Mouse (Mus musculus): ENCODE results near the gene Per1. TPM values are rescaled to one million over a fixed set of nuclear protein-coding genes. Genes with fewer than 3 reads are reported as not detected.
"Not testable (repeated sequence)": the region's sequence is repeated elsewhere in the genome, so short reads cannot be mapped to it uniquely, and the experiment has no call there.

Gene Per1
- polyA plus RNA-seq, 1 experiment from 2014 or later, result 9.0 TPM

- H3K9ac ChIP-seq; H3K27me3 ChIP-seq (replicated peaks); H3K9me3 ChIP-seq; ATAC-seq (ENCODE audit: extremely low read depth, insufficient number of reproducible peaks, low FRiP score, low TSS enrichment): not testable (repeated sequence)
- H3K27ac ChIP-seq (replicated peaks), result peak overlapping the region; percentile 94
- H3K36me3 ChIP-seq, result peaks cover 34% of the 10 kb centered on the region
- peaks cover 82% of the 10 kb centered on the region for H3K4me1 ChIP-seq
- 80% methylated on average over 7 of the region's 7 CpGs for WGBS
- peak overlapping the region; percentile 68 for H3K4me2 ChIP-seq
- peak overlapping the region; percentile 39; the same call in 1 of the 2 replicates for H3K4me3 ChIP-seq
Measured at GRCm38 (mm10) chr11:69093856-69094255, 1.2 kb upstream of the Per1 start.

GRCm38 (mm10) chr11:69095511-69096231 lies 654 bp downstream of the Per1 start:
- peak overlapping the region; percentile 71 for H3K4me3 ChIP-seq
- ATAC-seq (ENCODE audit: extremely low read depth, insufficient number of reproducible peaks, low FRiP score, low TSS enrichment), result no peak
- no peaks in the 10 kb centered on the region for H3K27me3 ChIP-seq (replicated peaks)
- peaks cover 23% of the 10 kb centered on the region for H3K36me3 ChIP-seq
- H3K9ac ChIP-seq, result peak overlapping the region; percentile 89
- peaks cover 81% of the 10 kb centered on the region for H3K4me1 ChIP-seq
- H3K9me3 ChIP-seq, result no peaks in the 10 kb centered on the region
- 3% methylated on average over 27 of the region's 27 CpGs for WGBS
- peak overlapping the region; percentile 99 for H3K4me2 ChIP-seq
- peak overlapping the region; percentile 98 for H3K27ac ChIP-seq (replicated peaks)

- H3K9ac ChIP-seq, result peak overlapping the region; percentile 89
- 12% methylated on average over 9 of the region's 9 CpGs for WGBS
- peak overlapping the region; percentile 98 for H3K27ac ChIP-seq (replicated peaks)
- H3K27me3 ChIP-seq (replicated peaks), result no peaks in the 10 kb centered on the region
- H3K4me3 ChIP-seq, result peak overlapping the region; percentile 71
- ATAC-seq (ENCODE audit: extremely low read depth, insufficient number of reproducible peaks, low FRiP score, low TSS enrichment), result no peak
- H3K36me3 ChIP-seq, result peaks cover 23% of the 10 kb centered on the region
- H3K4me2 ChIP-seq, result peak overlapping the region; percentile 99
- peaks cover 79% of the 10 kb centered on the region for H3K4me1 ChIP-seq
- no peaks in the 10 kb centered on the region for H3K9me3 ChIP-seq
Measured at GRCm38 (mm10) chr11:69096360-69096986, 1.5 kb downstream of the Per1 start.

GRCm38 (mm10) chr11:69096987-69097900 lies 2.2 kb downstream of the Per1 start:
- no peaks in the 10 kb centered on the region for H3K27me3 ChIP-seq (replicated peaks)
- H3K9ac ChIP-seq, result peak overlapping the region; percentile 89
- H3K27ac ChIP-seq (replicated peaks), result peak overlapping the region; percentile 98
- WGBS, result 2% methylated on average over 27 of the region's 29 CpGs
- H3K4me1 ChIP-seq, result peaks cover 71% of the 10 kb centered on the region
- peak overlapping the region; percentile 71 for H3K4me3 ChIP-seq
- ATAC-seq (ENCODE audit: extremely low read depth, insufficient number of reproducible peaks, low FRiP score, low TSS enrichment), result peak; percentile 42
- H3K4me2 ChIP-seq, result peak overlapping the region; percentile 99
- H3K36me3 ChIP-seq, result peaks cover 24% of the 10 kb centered on the region
- no peaks in the 10 kb centered on the region for H3K9me3 ChIP-seq

GRCm38 (mm10) chr11:69098039-69098761 lies 3.2 kb downstream of the Per1 start:
- Histone ChIP-seq H3K36me3 (peaks cover 28% of the 10 kb centered on the region), H3K4me1 (peaks cover 64% of the 10 kb centered on the region)
- WGBS, result 23% methylated on average over 8 of the region's 8 CpGs

GRCm38 (mm10) chr11:69098762-69099091 lies 3.7 kb downstream of the Per1 start:
- peak overlapping the region; percentile 99 for H3K4me2 ChIP-seq
- peak; percentile 55 for ATAC-seq (ENCODE audit: extremely low read depth, insufficient number of reproducible peaks, low FRiP score, low TSS enrichment)
- H3K4me1 ChIP-seq, result peaks cover 63% of the 10 kb centered on the region
- peaks cover 33% of the 10 kb centered on the region for H3K36me3 ChIP-seq
- peak overlapping the region; percentile 71 for H3K4me3 ChIP-seq
- no peaks in the 10 kb centered on the region for H3K27me3 ChIP-seq (replicated peaks)
- H3K9ac ChIP-seq, result peak overlapping the region; percentile 89
- under 1% methylated on average over 19 of the region's 19 CpGs for WGBS
- no peaks in the 10 kb centered on the region for H3K9me3 ChIP-seq
- H3K27ac ChIP-seq (replicated peaks), result peak overlapping the region; percentile 98

More at GRCm38 (mm10) chr11:69098039-69098761, 3.2 kb downstream of the Per1 start:
- Histone ChIP-seq H3K4me2 (peak overlapping the region; percentile 99), H3K4me3 (peak overlapping the region; percentile 71), H3K9me3 (no peaks in the 10 kb centered on the region), H3K9ac (peak overlapping the region; percentile 89), H3K27ac (replicated peaks) (peak overlapping the region; percentile 98), H3K27me3 (replicated peaks) (no peaks in the 10 kb centered on the region)
- ATAC-seq (ENCODE audit: extremely low read depth, insufficient number of reproducible peaks, low FRiP score, low TSS enrichment), result no peak

GRCm38 (mm10) chr11:69099177-69099914 lies 4.3 kb downstream of the Per1 start:
- Histone ChIP-seq H3K4me2 (peak overlapping the region; percentile 99), H3K27me3 (replicated peaks) (no peaks in the 10 kb centered on the region), H3K9ac (peak overlapping the region; percentile 89), H3K27ac (replicated peaks) (peak overlapping the region; percentile 98), H3K4me3 (peak overlapping the region; percentile 71), H3K9me3 (no peaks in the 10 kb centered on the region), H3K4me1 (peaks cover 56% of the 10 kb centered on the region), H3K36me3 (peaks cover 40% of the 10 kb centered on the region)
- ATAC-seq (ENCODE audit: extremely low read depth, insufficient number of reproducible peaks, low FRiP score, low TSS enrichment), result no peak
- WGBS, result under 1% methylated on average over 22 of the region's 22 CpGs

GRCm38 (mm10) chr11:69099915-69100345 lies 4.9 kb downstream of the Per1 start:
- peak; percentile 21; the same call in 1 of the 2 replicates for ATAC-seq (ENCODE audit: extremely low read depth, insufficient number of reproducible peaks, low FRiP score, low TSS enrichment)
- H3K4me2 ChIP-seq, result peak overlapping the region; percentile 99
- WGBS, result under 1% methylated on average over 23 of the region's 23 CpGs
- H3K27me3 ChIP-seq (replicated peaks), result no peaks in the 10 kb centered on the region
- no peaks in the 10 kb centered on the region for H3K9me3 ChIP-seq
- H3K4me1 ChIP-seq, result peaks cover 54% of the 10 kb centered on the region
- H3K27ac ChIP-seq (replicated peaks), result peak overlapping the region; percentile 98
- H3K4me3 ChIP-seq, result peak overlapping the region; percentile 71
- H3K9ac ChIP-seq, result peak overlapping the region; percentile 89
- H3K36me3 ChIP-seq, result peaks cover 45% of the 10 kb centered on the region

- no peak for ATAC-seq (ENCODE audit: extremely low read depth, insufficient number of reproducible peaks, low FRiP score, low TSS enrichment)
- Histone ChIP-seq H3K4me3 (peak overlapping the region; percentile 71), H3K36me3 (peaks cover 54% of the 10 kb centered on the region), H3K27me3 (replicated peaks) (no peaks in the 10 kb centered on the region), H3K4me1 (peaks cover 49% of the 10 kb centered on the region), H3K27ac (replicated peaks) (peak overlapping the region; percentile 98), H3K4me2 (peak overlapping the region; percentile 99), H3K9me3 (no peaks in the 10 kb centered on the region), H3K9ac (peak overlapping the region; percentile 89)
- 85% methylated on average over 20 of the region's 20 CpGs for WGBS
Measured at GRCm38 (mm10) chr11:69100639-69101360, 5.8 kb downstream of the Per1 start.

All from heart, embryonic 13.5 days (tissue).